Mouse (Mus musculus): Measurements from ENCODE around the gene Mafg. TPM values are rescaled to one million over a fixed set of nuclear protein-coding genes. Genes with fewer than 3 reads are reported as not detected.
A peak's percentile ranks its signal among the peaks of the same experiment; 100 is the strongest.

The Mafg gene
- polyA plus RNA-seq, 1 experiment, result 29.9 TPM

- peaks cover 51% of the 10 kb centered on the region for H3K4me1 ChIP-seq (ENCODE audit: control insufficient read depth, insufficient read depth, insufficient read length)
- peak in 1 of 2 experiments; percentile 47 for DNase-seq (ENCODE audit: low read depth in 1 of 2, low spot score in 2 of 2)
- 12% methylated on average over 23 of the region's 23 CpGs for WGBS
- peak overlapping the region; percentile 56 for H3K4me3 ChIP-seq (ENCODE audit: extremely low read depth, insufficient read depth, insufficient read length)
- TF ChIP-seq POLR2A (IDR thresholded peaks at IDR 0.05; ENCODE audit: low read depth, low read length) (peak; percentile 34), CTCF (IDR thresholded peaks at IDR 0.05; ENCODE audit: extremely low read depth, insufficient read depth, insufficient read length, insufficient replicate concordance) (no peak)
- peak overlapping the region; percentile 80 for H3K27ac ChIP-seq (ENCODE audit: insufficient read depth, low read length)
- no peaks in the 10 kb centered on the region for H3K27me3 ChIP-seq (ENCODE audit: control insufficient read depth, insufficient read depth, low read length)
- H3K36me3 ChIP-seq (ENCODE audit: control insufficient read depth, insufficient read depth, low read length), result 0 out of 2 replicates have a peak, but pooled peaks cover 1% of the 10 kb centered on the region
Observed at GRCm38 (mm10) chr11:120629341-120629730, 4.1 kb downstream of the Mafg start.

GRCm38 (mm10) chr11:120628601-120629340 is 4.6 kb downstream of the Mafg start:
- no peak for TF ChIP-seq CTCF (IDR thresholded peaks at IDR 0.05; ENCODE audit: extremely low read depth, insufficient read depth, insufficient read length, insufficient replicate concordance)
- no peak for TF ChIP-seq POLR2A (IDR thresholded peaks at IDR 0.05; ENCODE audit: low read depth, low read length)
- 0 out of 2 replicates have a peak, but pooled peaks cover 1% of the 10 kb centered on the region for H3K36me3 ChIP-seq (ENCODE audit: control insufficient read depth, insufficient read depth, low read length)
- peaks cover 53% of the 10 kb centered on the region for H3K4me1 ChIP-seq (ENCODE audit: control insufficient read depth, insufficient read depth, insufficient read length)
- no peaks in the 10 kb centered on the region for H3K27me3 ChIP-seq (ENCODE audit: control insufficient read depth, insufficient read depth, low read length)
- WGBS, result 79% methylated on average over 23 of the region's 23 CpGs
- DNase-seq (ENCODE audit: low read depth in 1 of 2, low spot score in 2 of 2), result no peak
- 0 out of 2 replicates have a peak overlapping the region, but pooled peaks have one; percentile 56 for H3K4me3 ChIP-seq (ENCODE audit: extremely low read depth, insufficient read depth, insufficient read length)
- no peak overlapping the region for H3K27ac ChIP-seq (ENCODE audit: insufficient read depth, low read length)

GRCm38 (mm10) chr11:120627468-120628300 is 5.7 kb downstream of the Mafg start:
- TF ChIP-seq POLR2A (IDR thresholded peaks at IDR 0.05; ENCODE audit: low read depth, low read length) (no peak), CTCF (IDR thresholded peaks at IDR 0.05; ENCODE audit: extremely low read depth, insufficient read depth, insufficient read length, insufficient replicate concordance) (no peak)
- 16% methylated on average over 22 of the region's 22 CpGs for WGBS
- peak overlapping the region; percentile 81 for H3K27ac ChIP-seq (ENCODE audit: insufficient read depth, low read length)
- H3K36me3 ChIP-seq (ENCODE audit: control insufficient read depth, insufficient read depth, low read length), result peaks cover 6% of the 10 kb centered on the region
- peak; percentile 70 to 72 for DNase-seq (ENCODE audit: low read depth in 1 of 2, low spot score in 2 of 2)
- H3K27me3 ChIP-seq (ENCODE audit: control insufficient read depth, insufficient read depth, low read length), result no peaks in the 10 kb centered on the region
- H3K4me3 ChIP-seq (ENCODE audit: extremely low read depth, insufficient read depth, insufficient read length), result peak overlapping the region; percentile 35; the same call in 1 of the 2 replicates
- peaks cover 53% of the 10 kb centered on the region for H3K4me1 ChIP-seq (ENCODE audit: control insufficient read depth, insufficient read depth, insufficient read length)

DNA sequence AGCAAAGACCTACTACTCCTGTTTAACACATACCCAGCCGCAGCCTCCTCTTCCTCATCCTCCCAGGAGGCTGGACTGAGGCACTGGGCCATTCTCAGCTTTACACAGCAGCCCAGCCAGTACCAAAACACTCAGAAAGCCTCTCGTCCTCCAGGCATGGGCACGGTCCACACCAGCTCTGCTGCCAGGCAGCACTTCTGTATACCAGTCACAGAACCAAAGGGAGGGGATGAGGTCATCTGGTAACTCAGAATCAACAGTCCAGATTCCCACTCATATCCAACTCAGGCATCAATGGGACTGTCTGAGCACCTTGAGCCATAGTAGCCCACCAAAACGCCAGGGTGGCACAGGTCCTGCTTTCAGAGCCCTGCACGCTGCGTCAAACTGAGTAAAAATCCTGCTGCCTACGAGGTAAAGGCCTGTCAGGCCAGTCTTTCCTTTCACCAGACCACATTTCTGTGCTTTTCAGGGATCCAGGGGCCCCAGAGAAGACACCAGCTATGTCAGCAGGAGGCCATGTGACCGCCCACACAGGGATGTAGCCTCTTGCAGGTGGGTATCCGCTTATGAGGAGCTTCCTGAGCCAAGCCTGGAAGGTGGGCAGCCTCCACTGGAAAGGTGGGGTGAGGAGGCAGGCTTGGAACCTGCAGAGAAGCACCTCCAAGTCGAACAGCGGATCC is 6.5 kb downstream of the Mafg start:
- TF ChIP-seq POLR2A (IDR thresholded peaks at IDR 0.05; ENCODE audit: low read depth, low read length), result no peak
- no peak for TF ChIP-seq CTCF (IDR thresholded peaks at IDR 0.05; ENCODE audit: extremely low read depth, insufficient read depth, insufficient read length, insufficient replicate concordance)
- Histone ChIP-seq H3K36me3 (ENCODE audit: control insufficient read depth, insufficient read depth, low read length) (peaks cover 10% of the 10 kb centered on the region), H3K27me3 (ENCODE audit: control insufficient read depth, insufficient read depth, low read length) (no peaks in the 10 kb centered on the region), H3K4me3 (ENCODE audit: extremely low read depth, insufficient read depth, insufficient read length) (no peak overlapping the region), H3K4me1 (ENCODE audit: control insufficient read depth, insufficient read depth, insufficient read length) (peaks cover 48% of the 10 kb centered on the region), H3K27ac (ENCODE audit: insufficient read depth, low read length) (peak overlapping the region; percentile 81)
- DNase-seq (ENCODE audit: low read depth in 1 of 2, low spot score in 2 of 2), result no peak
- 80% methylated on average over 11 of the region's 11 CpGs for WGBS

DNA sequence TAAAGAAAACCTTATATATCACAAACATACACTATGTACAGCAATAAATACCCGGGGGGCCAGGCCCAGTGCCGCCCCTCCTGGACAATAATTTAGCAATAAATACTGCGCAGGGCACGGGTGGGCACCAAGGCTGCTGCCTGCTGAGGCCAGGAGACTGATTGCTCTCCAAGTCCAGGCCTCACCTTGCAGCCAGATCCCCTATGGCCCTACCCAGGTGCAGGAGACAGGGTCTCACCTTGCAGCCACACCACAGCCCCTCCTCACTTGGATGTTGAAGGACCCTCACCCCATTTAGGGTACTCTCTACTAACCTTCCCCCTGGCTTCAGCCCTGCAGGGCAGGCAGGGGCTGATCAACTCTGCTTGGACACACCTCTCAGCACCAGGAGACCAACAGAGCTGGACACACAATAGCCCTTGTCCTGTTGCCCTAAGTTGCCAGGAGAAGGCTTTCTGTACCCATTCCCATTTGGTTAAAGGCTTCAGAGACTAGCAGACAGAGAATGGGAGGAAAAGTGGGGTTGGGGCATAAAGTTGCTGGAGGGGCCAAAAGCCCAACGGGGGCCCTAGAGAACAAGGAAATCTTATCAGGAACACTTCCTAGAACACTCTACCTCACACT is 8.1 kb downstream of the Mafg start, which contains the start of gene Sirt7:
Gene Sirt7 (minus strand): TSS at position 89 of the 624 bp plus-strand sequence.
- Histone ChIP-seq H3K4me1 (ENCODE audit: control insufficient read depth, insufficient read depth, insufficient read length) (peaks cover 33% of the 10 kb centered on the region), H3K27me3 (ENCODE audit: control insufficient read depth, insufficient read depth, low read length) (no peaks in the 10 kb centered on the region), H3K27ac (ENCODE audit: insufficient read depth, low read length) (peak within 1 kb of the TSS; percentile 75), H3K4me3 (ENCODE audit: extremely low read depth, insufficient read depth, insufficient read length) (peak within 1 kb of the TSS; percentile 95), H3K36me3 (ENCODE audit: control insufficient read depth, insufficient read depth, low read length) (peaks cover 23% of the 10 kb centered on the region)
- DNase-seq (ENCODE audit: low read depth in 1 of 2, low spot score in 2 of 2), result no peak
- 11% methylated on average over 5 of the region's 5 CpGs for WGBS
- TF ChIP-seq CTCF (IDR thresholded peaks at IDR 0.05; ENCODE audit: extremely low read depth, insufficient read depth, insufficient read length, insufficient replicate concordance), result no peak
- no peak for TF ChIP-seq POLR2A (IDR thresholded peaks at IDR 0.05; ENCODE audit: low read depth, low read length)

DNA sequence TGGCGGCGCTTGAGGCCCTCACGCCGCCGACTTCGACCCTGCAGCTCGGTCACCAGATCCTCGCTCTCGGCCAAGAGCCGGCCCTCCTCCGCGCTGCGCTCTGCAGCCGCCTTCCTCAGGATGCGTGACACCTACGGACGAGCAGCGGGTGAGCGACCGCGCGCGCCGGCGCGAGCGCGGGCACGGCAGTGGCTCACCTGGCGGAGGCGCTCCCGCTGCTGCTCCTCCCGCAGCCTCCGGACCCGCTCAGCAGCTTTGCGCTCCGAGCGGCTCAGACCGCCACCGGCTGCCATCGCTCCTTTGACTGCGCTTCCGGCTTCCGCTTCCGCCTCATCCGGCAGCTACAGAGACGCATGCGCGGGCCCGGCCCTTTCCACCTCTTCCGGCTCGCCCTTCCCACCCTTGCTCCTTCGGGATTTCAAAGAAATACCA is 8.7 kb downstream of the Mafg start:
- peak; percentile 92 for TF ChIP-seq POLR2A (IDR thresholded peaks at IDR 0.05; ENCODE audit: low read depth, low read length)
- TF ChIP-seq CTCF (IDR thresholded peaks at IDR 0.05; ENCODE audit: extremely low read depth, insufficient read depth, insufficient read length, insufficient replicate concordance), result no peak
- under 1% methylated on average over 51 of the region's 53 CpGs for WGBS
- no peaks in the 10 kb centered on the region for H3K27me3 ChIP-seq (ENCODE audit: control insufficient read depth, insufficient read depth, low read length)
- peaks cover 29% of the 10 kb centered on the region for H3K36me3 ChIP-seq (ENCODE audit: control insufficient read depth, insufficient read depth, low read length)
- H3K4me1 ChIP-seq (ENCODE audit: control insufficient read depth, insufficient read depth, insufficient read length), result peaks cover 27% of the 10 kb centered on the region
- DNase-seq (ENCODE audit: low read depth in 1 of 2, low spot score in 2 of 2), result peak; percentile 59 to 86
- H3K27ac ChIP-seq (ENCODE audit: insufficient read depth, low read length), result peak overlapping the region; percentile 75
- H3K4me3 ChIP-seq (ENCODE audit: extremely low read depth, insufficient read depth, insufficient read length), result peak overlapping the region; percentile 95

Data from spleen, adult 2 months (tissue).